Mouse (Mus musculus) adrenal gland, adult 10 weeks (tissue): ENCODE results near the gene Gm15093. TPM values are rescaled to one million over a fixed set of nuclear protein-coding genes. Genes with fewer than 3 reads are reported as not detected.

ENCODE experiments used
- polyA plus RNA-seq: library from polyadenylated mRNA; stranded (reverse); fragments of 350-450 nt; fragmentation: Illumina TruSeq; extraction: RNeasy Lipid Tissue Mini Kit (QIAGEN cat#74804); gene quantifications from one replicate; pipeline ENCODE4 v1.2.3, GENCODE M21; 2014; ENCODE audit warnings: low read depth, low replicate concordance

Gene Gm15093
- not detected for polyA plus RNA-seq

DNA sequence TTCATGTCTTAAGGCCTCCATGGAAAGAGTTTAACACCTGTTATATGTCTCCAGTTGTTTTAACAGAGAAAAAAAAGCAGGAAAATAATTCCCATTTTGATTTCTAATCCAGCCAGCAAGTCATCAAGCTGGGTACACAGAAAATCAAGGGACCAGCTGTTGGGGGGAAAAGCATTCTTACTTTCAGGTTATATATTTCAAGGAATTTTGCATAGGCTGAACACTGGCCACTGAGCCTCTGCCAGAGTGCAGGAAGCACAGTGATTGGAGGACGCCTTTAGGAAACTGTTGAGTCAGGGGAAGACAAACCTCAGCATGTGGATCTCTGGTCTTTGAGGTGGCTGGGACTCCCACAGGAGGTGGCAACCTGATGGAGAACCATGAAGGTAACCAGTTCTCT is at the start of gene Gm15093:
Gene Gm15093 (plus strand): TSS at position 301 of the 400 bp plus-strand sequence.

Other genes with a start within 250 kb of the Gm15093 start
- gene Ott, start 198.1 kb upstream of the Gm15093 start, polyA plus RNA-seq, result not detected
- not detected for gene Gm15085, start 175.2 kb downstream of the Gm15093 start, polyA plus RNA-seq